Mouse (Mus musculus) ES-E14 (cell line): Measurements from ENCODE around the gene Lipf. TPM values are rescaled to one million over a fixed set of nuclear protein-coding genes. Genes with fewer than 3 reads are reported as not detected.

ENCODE experiments used
- DNase-seq: peaks from one replicate; pipeline ENCODE4 v3.0.0-alpha.2; 2013; ENCODE audit warnings: low read depth, low spot score
- H3K27ac ChIP-seq: 2 replicates; pipeline ENCODE4 v1.5.1; 2012; ENCODE audit warnings: low read depth, mild to moderate bottlenecking, low read length, moderate library complexity, mixed read lengths; ENCODE audit not compliant: poor library complexity, insufficient read depth, severe bottlenecking
- H3K36me3 ChIP-seq: 2 replicates; pipeline ENCODE4 v1.6.1; 2012; ENCODE audit warnings: mild to moderate bottlenecking, low read length, moderate library complexity, mixed read lengths; ENCODE audit not compliant: control insufficient read depth, poor library complexity, insufficient read depth, severe bottlenecking
- H3K4me1 ChIP-seq, 2 experiments: fragments of 150-350 bp in 1 of 2; sonication (generic) in 1 of 2; 2 replicates each; pipeline ENCODE4 v1.6.1; 2012; ENCODE audit warnings: low read length in 2 of 2, mild to moderate bottlenecking in 1 of 2, mixed read lengths in 1 of 2; ENCODE audit not compliant: control insufficient read depth in 2 of 2, insufficient read depth in 2 of 2, poor library complexity in 1 of 2
- H3K4me3 ChIP-seq, 2 experiments: fragments of 150-350 bp in 1 of 2; sonication (generic) in 1 of 2; 2 replicates each; pipeline ENCODE4 v1.5.1; 2012; ENCODE audit warnings: low read length in 2 of 2, low read depth in 1 of 2, mild to moderate bottlenecking in 1 of 2, mixed read lengths in 1 of 2; ENCODE audit not compliant: insufficient read depth in 1 of 2, poor library complexity in 1 of 2, severe bottlenecking in 1 of 2
- H3K9ac ChIP-seq: 2 replicates; pipeline ENCODE4 v1.6.1; 2012; ENCODE audit warnings: low read depth, mild to moderate bottlenecking, low read length, mixed read lengths; ENCODE audit not compliant: poor library complexity, insufficient read depth, severe bottlenecking
- H3K9me3 ChIP-seq: fragments of 150-350 bp; sonication (generic); 2 replicates; pipeline ENCODE4 v1.6.1; 2012; ENCODE audit warnings: low read depth, mild to moderate bottlenecking, low read length; ENCODE audit not compliant: control insufficient read depth, insufficient read depth
- CHD2 ChIP-seq: IDR thresholded peaks from 2 replicates; pipeline ENCODE4 v1.6.1; 2014; ENCODE audit warnings: mild to moderate bottlenecking, low read depth, low read length, inconsistent platforms
- HCFC1 ChIP-seq: IDR thresholded peaks from 2 replicates; pipeline ENCODE4 v1.6.1; 2012; ENCODE audit warnings: low read length, inconsistent platforms, borderline replicate concordance; ENCODE audit not compliant: insufficient read depth
- MAFK ChIP-seq: IDR thresholded peaks from 2 replicates; pipeline ENCODE4 v1.6.1; 2014; ENCODE audit warnings: mild to moderate bottlenecking, low read depth, low read length, inconsistent platforms; ENCODE audit not compliant: insufficient read depth
- ZC3H11A ChIP-seq: IDR thresholded peaks from 2 replicates; pipeline ENCODE4 v1.6.1; 2012; ENCODE audit warnings: low read depth, mild to moderate bottlenecking, inconsistent platforms, low read length, borderline replicate concordance
- ZNF384 ChIP-seq: IDR thresholded peaks from 2 replicates; pipeline ENCODE4 v1.6.1; 2012; ENCODE audit warnings: low read depth, low read length, inconsistent platforms
- in situ Hi-C, 2 experiments: fragments of 600-800 bp; cut with MboI; formaldehyde crosslinking; loops; one replicate each; pipeline ENCODE4 v1.15.1; 2025; ENCODE audit warnings: low sequenced_read_pairs in 2 of 2, inconsistent platforms in 1 of 2; ENCODE audit not compliant: unreplicated experiment in 2 of 2
- total RNA-seq: library from RNA; depleted of rRNA; stranded (reverse); fragments of 300-350 nt; gene quantifications from 2 replicates; pipeline ENCODE4 v1.2.3, GENCODE M21; 2012; rRNA removed

Gene Lipf
- total RNA-seq, 1 experiment = not detected

DNA sequence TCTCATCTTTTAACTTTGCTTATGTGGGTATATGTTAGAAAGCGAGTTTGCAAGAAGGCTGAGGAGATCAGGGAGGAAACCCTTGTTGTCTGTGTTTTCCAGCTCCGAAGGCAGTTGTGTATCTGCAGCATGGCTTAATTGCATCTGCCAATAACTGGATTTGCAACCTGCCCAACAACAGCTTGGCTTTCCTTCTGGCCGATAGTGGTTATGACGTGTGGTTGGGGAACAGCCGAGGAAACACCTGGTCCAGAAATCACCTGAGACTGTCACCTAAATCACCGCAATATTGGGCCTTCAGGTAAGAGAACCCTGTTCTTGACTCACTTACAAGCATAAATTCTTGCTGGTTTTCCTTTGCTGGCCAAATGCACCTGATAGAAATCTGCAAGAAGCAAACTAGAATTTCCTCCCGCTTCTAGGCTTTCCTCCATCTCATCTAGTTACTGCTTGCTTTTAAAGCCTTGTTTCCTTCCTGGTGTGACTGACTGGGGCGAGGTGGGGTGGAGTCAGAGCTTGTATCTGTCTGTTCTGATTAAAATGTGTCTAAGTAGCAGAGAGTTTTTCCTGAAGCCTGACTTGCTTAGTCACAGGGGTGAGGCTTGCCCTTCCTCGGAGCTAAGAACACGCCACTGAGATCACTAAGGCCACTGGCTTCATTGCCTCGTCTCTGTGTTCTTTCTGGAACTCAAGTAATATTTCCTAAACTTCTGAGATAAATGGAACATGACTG is 60.6 kb downstream of the Lipf start:
- Histone ChIP-seq H3K9me3 (no peaks in the 10 kb centered on the region), H3K27ac (no peak overlapping the region), H3K4me3 (no peak overlapping the region), H3K36me3 (no peaks in the 10 kb centered on the region), H3K4me1 (no peaks in the 10 kb centered on the region), H3K9ac (no peak overlapping the region)
- in situ Hi-C loops = no loop called here
- DNase-seq = no peak
- TF ChIP-seq ZNF384 = no peak

DNA sequence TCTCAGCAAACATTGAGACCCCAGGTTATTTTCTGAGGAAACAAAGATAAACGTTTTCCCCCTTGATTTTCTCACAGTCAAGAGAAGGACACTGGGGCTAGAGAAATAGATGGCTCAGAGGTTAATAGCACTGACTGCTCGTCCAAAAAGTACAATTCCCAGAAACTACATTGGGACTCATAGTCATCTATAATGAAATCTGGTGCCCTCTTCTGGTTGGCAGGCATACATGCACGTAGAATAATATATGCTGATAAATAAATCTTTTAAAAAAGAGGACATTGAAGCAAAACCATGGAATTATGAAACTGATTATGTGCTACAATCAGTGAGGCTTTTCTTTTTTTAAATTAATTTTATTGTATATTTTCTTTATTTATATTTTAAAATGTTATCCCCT is 61.8 kb downstream of the Lipf start:
- Histone ChIP-seq H3K9ac (no peak overlapping the region), H3K27ac (no peak overlapping the region), H3K4me3 (no peak overlapping the region), H3K36me3 (no peaks in the 10 kb centered on the region), H3K4me1 (no peaks in the 10 kb centered on the region), H3K9me3 (no peaks in the 10 kb centered on the region)
- no peak for DNase-seq
- TF ChIP-seq MAFK = no peak
- no peak for TF ChIP-seq ZNF384
- no peak for TF ChIP-seq HCFC1
- TF ChIP-seq CHD2 = no peak
- no peak for TF ChIP-seq ZC3H11A
- in situ Hi-C loops = no loop called here

Other genes starting within 250 kb of the Lipf start
- gene Lipo2, start 209.8 kb upstream of the Lipf start, total RNA-seq = 1.6 and 1.8 TPM in 2 replicates
- 6.8 and 8.7 TPM in 2 replicates for gene Lipo3, start 199.2 kb upstream of the Lipf start, total RNA-seq
- not detected in 2 replicates for gene Lipo1, start 173.7 kb upstream of the Lipf start, total RNA-seq
- gene Lipk, start 47.1 kb downstream of the Lipf start, total RNA-seq = not detected in 2 replicates
- gene Lipn, start 106.2 kb downstream of the Lipf start, total RNA-seq = not detected in 2 replicates
- 0.09 TPM in 1 of 2 replicates, not detected in the other for gene Lipm, start 139.7 kb downstream of the Lipf start, total RNA-seq
- gene Ankrd22, start 204.9 kb downstream of the Lipf start, total RNA-seq = 0.48 and 1.2 TPM in 2 replicates
- gene Stambpl1, start 231.0 kb downstream of the Lipf start, total RNA-seq = 2.6 and 5.1 TPM in 2 replicates